Mouse (Mus musculus) liver, adult (tissue): Measurements from ENCODE around the gene Taco1.
A peak's percentile ranks its signal among the peaks of the same experiment; 100 is the strongest.

ENCODE experiments used
- GATA4 ChIP-seq: IDR thresholded peaks from 2 replicates; pipeline ENCODE4 v1.6.1; 2014; ENCODE audit warnings: mild to moderate bottlenecking, low read length; ENCODE audit not compliant: insufficient replicate concordance

The Taco1 gene

GRCm38 (mm10) chr11:106122221-106122620 is 56.4 kb downstream of the Taco1 start:
- no peak for TF ChIP-seq GATA4

GRCm38 (mm10) chr11:106122736-106123135 is 56.9 kb downstream of the Taco1 start:
- peak; percentile 80; the same call in 1 of the 2 replicates for TF ChIP-seq GATA4
